Mouse (Mus musculus): ENCODE results near the gene Ak2. TPM values are rescaled to one million over a fixed set of nuclear protein-coding genes. Genes with fewer than 3 reads are reported as not detected.

Ak2 gene
- total and polyA plus RNA-seq, 3 experiments = 330 to 366 TPM; not detected in 1

DNA sequence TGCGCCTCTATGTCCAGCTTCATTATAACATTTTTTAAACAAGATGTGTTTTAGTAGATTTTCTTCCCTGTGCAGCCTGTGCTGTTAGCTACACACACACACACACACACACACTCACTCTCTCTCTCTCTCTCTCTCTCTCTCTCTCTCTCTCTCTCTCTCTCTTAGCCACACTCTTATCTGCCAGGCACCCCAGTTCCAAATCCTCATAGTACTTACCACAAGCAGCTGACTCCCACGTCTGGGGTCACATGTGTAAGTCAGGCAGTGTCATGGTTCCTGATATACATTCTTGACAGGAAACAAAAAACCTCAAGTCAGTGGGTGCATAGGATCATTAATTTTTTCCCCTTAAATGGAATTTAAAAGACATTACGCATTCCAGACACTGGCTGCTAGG, 16.9 kb downstream of the Ak2 start (continued):
- TF ChIP-seq ELF1 (IDR thresholded peaks at IDR 0.05; ENCODE audit: low read depth, low read length) (0 out of 2 replicates have a peak, but pooled peaks have one; percentile 28), POLR2AphosphoS2 (IDR thresholded peaks at IDR 0.05; ENCODE audit: low read length) (0 out of 2 replicates have a peak, but pooled peaks have one; percentile 25), KAT2A (conservative IDR thresholded peaks at IDR 0.05; ENCODE audit: low read depth, low read length) (0 out of 2 replicates have a peak, but pooled peaks have one; percentile 30), RAD21 (IDR thresholded peaks at IDR 0.05; ENCODE audit: low read depth, low read length) (no peak; the same call in 1 of the 2 replicates), ZMIZ1 (IDR thresholded peaks at IDR 0.05; ENCODE audit: low read depth, low read length) (no peak), ZC3H11A (IDR thresholded peaks at IDR 0.05; ENCODE audit: low read depth, low read length) (no peak), MAZ (IDR thresholded peaks at IDR 0.05; ENCODE audit: low read depth, low read length) (peak; percentile 63), MYB (IDR thresholded peaks at IDR 0.05; ENCODE audit: low read depth, low read length) (no peak), TCF12 (IDR thresholded peaks at IDR 0.05; ENCODE audit: low read depth, low read length) (peak; percentile 91), TBP (IDR thresholded peaks at IDR 0.05; ENCODE audit: low read depth, low read length) (no peak), ZKSCAN1 (IDR thresholded peaks at IDR 0.05; ENCODE audit: low read depth, low read length) (peak; percentile 19; the same call in 1 of the 2 replicates), GABPA (IDR thresholded peaks at IDR 0.05; ENCODE audit: low read depth, low read length) (peak; percentile 41; the same call in 1 of the 2 replicates), CHD1 (IDR thresholded peaks at IDR 0.05; ENCODE audit: low read depth, low read length) (0 out of 2 replicates have a peak, but pooled peaks have one; percentile 80), UBTF (IDR thresholded peaks at IDR 0.05; ENCODE audit: borderline replicate concordance, insufficient read depth, low read depth, low read length) (no peak), GATA1 (IDR thresholded peaks at IDR 0.05; ENCODE audit: low read depth, low read length) (peak; percentile 82), MAFK (IDR thresholded peaks at IDR 0.05; ENCODE audit: borderline replicate concordance, low read depth, low read length) (no peak; the same call in 1 of the 2 replicates)

DNA sequence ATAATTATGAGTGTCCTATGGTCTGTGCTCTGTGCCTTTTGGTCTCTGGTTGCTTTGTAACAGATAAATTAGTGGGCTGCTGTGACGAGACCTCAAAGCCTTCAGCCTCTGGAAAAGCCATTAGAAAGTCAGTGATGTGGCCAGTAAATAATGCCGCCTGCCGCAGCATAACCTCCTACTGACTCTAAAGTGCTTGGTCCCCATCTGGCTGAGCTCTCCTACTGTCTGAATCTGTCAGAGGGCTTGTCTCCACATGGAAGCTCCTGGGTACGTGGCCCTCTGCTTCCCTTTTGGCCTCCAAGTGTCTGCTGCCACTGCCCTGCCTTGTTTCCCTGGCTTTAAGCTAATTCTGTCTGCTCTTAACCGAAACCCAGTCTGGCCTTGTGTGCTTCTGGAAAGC, 17.8 kb downstream of the Ak2 start:
- no peak for DNase-seq (ENCODE audit: low read depth, low spot score)
- no peak overlapping the region for H3K4me3 ChIP-seq (ENCODE audit: control insufficient read depth in 1 of 2, insufficient read depth in 1 of 2, low read depth in 2 of 2, low read length in 2 of 2)
- peak overlapping the region; percentile 88; the same call in 1 of the 2 replicates for H3K27ac ChIP-seq (ENCODE audit: control insufficient read depth, low read depth, low read length)
- peaks cover 21 to 52% of the 10 kb centered on the region in 2 experiments for H3K4me1 ChIP-seq (ENCODE audit: control insufficient read depth in 1 of 2, insufficient read depth in 2 of 2, low read length in 2 of 2)
- 0 out of 2 replicates have a peak, but pooled peaks cover 1% of the 10 kb centered on the region for H3K79me2 ChIP-seq (ENCODE audit: control insufficient read depth, insufficient read depth, low read length, poor library complexity)
- H3K9me3 ChIP-seq (replicated peaks; ENCODE audit: insufficient read depth, low read length) = no peaks in the 10 kb centered on the region
- TF ChIP-seq BHLHE40 (IDR thresholded peaks at IDR 0.05; ENCODE audit: borderline replicate concordance, low read depth, low read length) (no peak), TAL1 (IDR thresholded peaks at IDR 0.05; ENCODE audit: low read length) (no peak), HCFC1 (IDR thresholded peaks at IDR 0.05; ENCODE audit: low read depth, low read length) (no peak), ZNF384 (IDR thresholded peaks at IDR 0.05; ENCODE audit: low read depth, low read length) (no peak), USF1 (IDR thresholded peaks at IDR 0.05; ENCODE audit: low read depth, low read length) (no peak), EP300 (IDR thresholded peaks at IDR 0.05; ENCODE audit: low read depth in 1 of 2, low read length in 2 of 2) (no peak), MAFK (IDR thresholded peaks at IDR 0.05; ENCODE audit: borderline replicate concordance, low read depth, low read length) (no peak), MYB (IDR thresholded peaks at IDR 0.05; ENCODE audit: low read depth, low read length) (no peak), TCF12 (IDR thresholded peaks at IDR 0.05; ENCODE audit: low read depth, low read length) (no peak), CHD2 (IDR thresholded peaks at IDR 0.05; ENCODE audit: low read length) (no peak), MAX (IDR thresholded peaks at IDR 0.05; ENCODE audit: low read length) (no peak), TBP (IDR thresholded peaks at IDR 0.05; ENCODE audit: low read depth, low read length) (no peak), JUND (IDR thresholded peaks at IDR 0.05; ENCODE audit: low read depth, low read length) (no peak), SIN3A (IDR thresholded peaks at IDR 0.05; ENCODE audit: low read length) (no peak), CTCF (IDR thresholded peaks at IDR 0.05 in 2 of 3, conservative IDR thresholded peaks at IDR 0.05 in 1 of 3; ENCODE audit: control insufficient read depth in 1 of 3, insufficient read depth in 1 of 3, low read depth in 2 of 3, low read length in 3 of 3, poor library complexity in 1 of 3, severe bottlenecking in 1 of 3) (no peak), ZKSCAN1 (IDR thresholded peaks at IDR 0.05; ENCODE audit: low read depth, low read length) (no peak), KAT2A (conservative IDR thresholded peaks at IDR 0.05; ENCODE audit: low read depth, low read length) (no peak), USF2 (IDR thresholded peaks at IDR 0.05; ENCODE audit: borderline replicate concordance in 1 of 2, insufficient read depth in 1 of 2, low read depth in 1 of 2, low read length in 2 of 2) (no peak)
- no peaks in the 10 kb centered on the region for H3K27me3 ChIP-seq (ENCODE audit: control insufficient read depth in 1 of 2, insufficient read depth in 2 of 2, low read length in 2 of 2)
- no peak overlapping the region for H3K9ac ChIP-seq (ENCODE audit: control insufficient read depth, low read depth, low read length, poor library complexity, severe bottlenecking)
- peaks cover 25 to 55% of the 10 kb centered on the region in 2 experiments for H3K36me3 ChIP-seq (ENCODE audit: control insufficient read depth in 1 of 2, insufficient read depth in 2 of 2, low read length in 2 of 2)

Data from MEL (cell line).